Mouse (Mus musculus): ENCODE data around the gene Chkb.

DNA sequence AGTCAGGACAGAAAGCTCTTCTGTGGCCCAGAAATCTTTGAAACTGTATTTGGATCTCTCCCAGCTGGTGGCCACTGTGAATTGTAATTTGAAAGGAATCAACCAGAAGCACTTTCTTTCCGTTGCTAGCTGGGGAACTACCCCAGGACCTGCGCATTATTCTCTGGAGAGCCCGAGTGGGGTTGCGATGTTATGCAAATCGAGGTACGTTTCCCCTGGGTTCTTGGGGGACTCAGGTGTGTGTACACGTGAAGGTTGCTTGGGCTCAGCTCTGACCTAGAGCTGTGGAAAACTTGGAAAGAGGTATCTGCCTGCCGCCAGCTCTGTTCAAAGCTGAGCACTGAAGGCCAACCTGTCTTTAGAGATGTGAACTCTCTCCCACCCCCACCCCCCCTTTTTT is 48.1 kb upstream of the Chkb start:
- TF ChIP-seq POLR2A (IDR thresholded peaks at IDR 0.05; ENCODE audit: low read depth, low read length): no peak
- TF ChIP-seq MYC (IDR thresholded peaks at IDR 0.05; ENCODE audit: low read depth, low read length): no peak

Data from CH12.LX (cell line).